Mouse (Mus musculus) 416B (cell line): ENCODE measurements around the gene Slc25a53.
"Not testable (repeated sequence)": the region's sequence is repeated elsewhere in the genome, so short reads cannot be mapped to it uniquely, and the experiment has no call there.

Experiments
- DNase-seq: peaks from one replicate; pipeline ENCODE4 v3.0.0; 2011; ENCODE audit warnings: low read depth

The Slc25a53 gene

DNA sequence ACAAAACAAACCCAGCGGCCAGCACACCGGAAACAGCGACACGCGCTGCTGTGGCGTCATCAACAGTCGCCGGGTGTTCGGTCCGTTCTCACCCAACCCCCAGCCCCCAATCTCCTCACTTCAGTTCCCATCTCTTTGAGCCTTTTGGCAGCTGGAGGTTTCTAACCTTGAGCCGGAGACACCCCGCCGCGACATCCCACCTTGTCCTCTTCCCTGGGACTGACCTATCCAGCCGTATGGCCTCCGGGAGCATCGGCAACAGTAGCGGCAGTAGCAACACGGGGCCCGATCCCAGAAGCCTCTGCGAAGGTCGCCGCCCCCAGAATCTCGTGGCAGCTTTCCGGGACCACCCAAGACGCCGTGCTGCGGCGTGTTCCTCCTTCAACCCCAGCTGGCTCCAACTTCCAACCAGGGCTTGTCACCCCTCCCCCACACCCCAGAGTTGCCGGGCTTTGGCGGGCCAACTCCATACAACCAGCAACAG, at the start of gene Slc25a53:
Gene Slc25a53, minus strand, starts transcription at position 303 of the 484 bp plus-strand sequence.
- peak; percentile 89 for DNase-seq

DNA sequence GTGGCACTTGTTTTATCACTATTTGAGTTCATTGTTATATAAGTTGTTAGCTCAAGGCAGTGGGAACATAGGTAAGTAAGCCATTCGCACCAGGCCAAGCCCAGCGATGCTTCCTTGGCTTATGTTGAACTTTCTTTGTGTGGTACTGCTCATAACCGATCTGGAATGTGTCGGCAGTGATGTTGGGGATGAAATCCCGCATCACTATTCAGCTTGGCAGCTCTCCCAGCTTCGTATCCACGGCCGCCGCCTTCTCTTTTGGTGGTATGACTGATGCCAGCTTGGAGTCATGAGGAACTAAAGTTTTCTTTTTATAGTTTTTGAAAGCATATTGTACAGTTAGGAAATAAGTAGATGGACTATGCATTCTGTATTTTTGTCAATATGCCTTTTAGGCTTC, 25.1 kb upstream of the Slc25a53 start:
- DNase-seq, result no peak

GRCm38 (mm10) chrX:137049425-137050225, 11.5 kb upstream of the Slc25a53 start, which contains the start of gene Fam199x:
Fam199x (plus strand) TSS chrX:137049594.
- peak; percentile 78 for DNase-seq

- DNase-seq, result no peak
Measured at GRCm38 (mm10) chrX:137049060-137049424, 10.9 kb upstream of the Slc25a53 start.

DNA sequence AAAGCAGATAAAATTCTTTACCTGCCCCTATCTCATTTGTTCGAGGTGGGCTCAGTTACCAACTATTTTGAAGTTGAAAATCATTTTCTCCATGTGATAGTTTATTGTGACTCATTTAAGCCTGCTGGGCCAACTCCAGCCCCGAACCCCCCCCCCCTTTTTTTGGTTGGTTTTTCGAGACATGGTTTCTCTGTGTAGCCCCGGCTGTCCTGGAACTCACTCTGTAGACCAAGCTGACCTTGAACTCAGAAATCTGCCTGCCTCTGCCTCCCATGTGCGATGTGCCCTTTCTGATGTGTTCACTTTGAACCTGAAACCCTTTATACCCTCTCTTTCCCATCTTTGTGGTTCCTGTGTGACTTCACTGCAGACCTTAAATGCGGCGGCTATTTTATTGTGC, 400 bp upstream of the Slc25a53 start:
- no peak for DNase-seq

GRCm38 (mm10) chrX:137037470-137037999, 567 bp downstream of the Slc25a53 start:
- no peak for DNase-seq

GRCm38 (mm10) chrX:137034322-137034721, 3.8 kb downstream of the Slc25a53 start:
- DNase-seq, result no peak

DNA sequence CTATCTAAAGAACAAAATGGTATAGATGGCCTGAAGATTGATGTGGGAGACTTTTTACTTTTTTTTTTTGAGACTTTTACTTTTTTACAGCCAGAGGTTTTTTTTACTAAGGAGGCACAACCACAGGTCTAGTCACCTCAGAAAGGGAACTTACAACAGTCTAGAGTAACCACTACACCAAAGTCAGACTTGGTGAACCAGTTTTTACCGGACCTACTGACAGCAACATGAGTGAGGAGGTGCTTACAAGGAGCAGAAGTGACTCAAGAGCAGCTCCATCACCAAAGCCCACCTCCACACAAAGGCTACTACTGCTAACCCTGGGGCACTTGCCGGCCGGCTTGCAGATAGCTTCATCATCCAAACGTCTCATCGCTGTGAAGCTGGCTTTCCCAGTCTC, 6.4 kb downstream of the Slc25a53 start:
- DNase-seq, result peak; percentile 6

DNA sequence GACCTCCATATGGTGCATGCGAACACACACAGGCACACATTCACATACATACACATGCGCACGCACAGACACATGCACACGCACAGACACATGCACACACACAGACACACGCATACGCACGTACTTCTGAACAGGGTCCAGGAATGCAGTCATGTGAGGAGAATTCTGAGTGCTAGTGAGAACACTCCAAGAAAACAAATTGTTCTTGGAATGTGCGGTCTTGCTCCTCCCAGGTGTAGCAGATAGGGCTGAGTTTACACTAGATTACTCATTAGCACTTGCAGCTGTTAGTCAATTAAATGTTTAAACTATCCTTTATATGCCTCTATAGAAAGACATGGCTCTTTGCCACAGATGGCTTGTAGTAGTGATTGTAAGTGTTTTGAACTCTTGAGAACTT, 7.2 kb downstream of the Slc25a53 start:
- no peak for DNase-seq

DNA sequence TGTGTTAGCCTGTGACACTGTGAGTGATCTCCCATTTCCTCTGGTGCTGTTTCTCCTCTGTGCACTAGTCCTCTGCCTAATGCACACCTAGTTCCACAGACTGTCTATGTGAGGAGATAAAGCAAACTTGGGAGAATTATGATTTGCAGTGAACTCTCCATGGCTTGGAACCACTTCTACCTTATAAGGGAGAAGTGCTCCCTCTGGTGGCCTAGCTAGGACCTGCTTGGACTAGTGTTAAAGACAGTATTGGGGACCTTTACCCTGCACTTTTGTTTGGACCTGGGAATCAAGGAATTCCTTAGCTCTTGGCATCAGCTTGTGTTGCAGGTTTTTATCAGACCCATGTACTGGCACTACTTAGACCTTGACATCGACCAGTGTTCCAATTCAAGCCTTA, 18.8 kb downstream of the Slc25a53 start:
- peak; percentile 65 for DNase-seq

DNA sequence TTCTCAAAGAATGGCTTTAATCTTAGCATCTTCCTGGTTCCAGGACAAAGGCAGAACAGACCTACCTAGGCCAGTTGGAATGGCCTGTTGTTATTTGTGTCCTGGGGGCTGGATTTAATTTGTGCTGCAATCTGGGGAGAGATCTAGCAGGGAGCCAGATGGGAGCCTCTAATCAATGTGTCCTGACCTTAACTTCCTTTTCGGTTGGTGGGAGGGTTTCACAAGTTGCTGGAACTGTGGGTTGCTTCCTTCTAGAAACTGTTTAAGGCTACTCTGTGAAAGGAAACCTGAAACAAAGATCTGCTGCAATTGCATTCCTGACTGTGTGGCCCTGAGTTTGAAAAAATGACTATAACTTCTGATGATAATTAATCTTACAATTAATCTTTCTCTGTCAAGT, 20.4 kb downstream of the Slc25a53 start:
- peak; percentile 14 for DNase-seq

- DNase-seq, result peak; percentile 79
Measured at GRCm38 (mm10) chrX:137015099-137015709, 22.9 kb downstream of the Slc25a53 start.

- no peak for DNase-seq
Measured at GRCm38 (mm10) chrX:136996256-136996655, 41.8 kb downstream of the Slc25a53 start.

DNA sequence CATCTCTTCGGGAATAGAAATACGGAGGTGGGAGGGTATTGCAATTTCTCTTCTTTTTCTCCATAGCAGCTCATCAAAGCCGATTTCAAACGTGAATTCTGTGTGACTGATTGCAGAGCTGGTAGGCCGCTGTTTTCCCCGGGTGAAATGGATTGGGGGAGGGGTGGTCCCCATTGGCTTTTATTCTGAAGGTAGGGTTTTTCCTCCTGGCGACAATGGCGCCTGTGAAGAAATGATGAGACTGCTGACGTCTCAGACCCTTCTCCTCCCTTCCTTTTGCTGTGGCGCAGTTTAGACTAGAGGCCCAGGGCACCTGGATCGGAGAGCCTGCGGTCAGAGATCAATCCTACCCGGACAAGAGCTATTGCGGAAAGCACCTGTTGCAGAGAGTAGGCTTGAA, 44.5 kb downstream of the Slc25a53 start:
- no peak for DNase-seq

- DNase-seq, result no peak
Measured at GRCm38 (mm10) chrX:136992978-136993547, 45.0 kb downstream of the Slc25a53 start, which contains the start of gene Zcchc18. Zcchc18 (plus strand) TSS chrX:136993155.

DNA sequence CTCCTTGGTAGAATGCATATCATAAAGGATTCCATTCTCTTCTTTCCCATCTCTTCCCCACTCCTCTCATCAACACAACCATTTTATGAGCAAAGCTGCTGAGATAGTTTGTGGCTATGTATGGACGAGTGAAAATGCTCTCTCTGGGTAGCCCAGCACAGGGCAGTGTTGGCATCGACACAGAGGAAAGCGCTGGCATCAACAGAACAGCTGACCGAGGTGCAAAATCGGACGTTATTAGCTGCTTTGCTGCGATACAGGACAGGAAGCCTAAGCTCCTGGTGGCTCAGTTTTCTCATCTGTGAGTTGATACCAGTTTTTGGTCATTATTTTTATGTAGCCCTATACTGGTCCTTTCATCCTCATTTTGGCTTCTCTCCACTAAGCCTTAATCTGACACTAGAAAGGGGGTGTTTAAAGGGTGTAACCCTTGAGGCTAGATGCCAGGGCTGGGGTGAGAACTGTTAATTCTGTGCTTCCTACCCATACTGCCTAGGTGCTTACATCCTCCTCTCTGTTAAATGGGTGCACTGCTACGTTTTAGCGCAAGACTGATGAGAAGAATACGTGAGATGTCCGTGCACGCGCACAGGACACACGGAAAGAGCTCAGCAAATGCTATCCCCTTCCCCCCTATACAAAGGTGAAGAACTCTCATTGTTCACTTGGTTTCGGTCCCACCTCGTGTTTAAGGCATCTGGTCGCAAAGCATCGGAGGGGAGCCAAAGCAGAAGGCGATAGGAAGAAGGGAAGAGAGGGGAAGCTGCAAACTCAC, 45.7 kb downstream of the Slc25a53 start:
- no peak for DNase-seq

GRCm38 (mm10) chrX:136991274-136991673, 46.8 kb downstream of the Slc25a53 start:
- no peak for DNase-seq

- peak; percentile 77 for DNase-seq
Measured at GRCm38 (mm10) chrX:136986039-136986438, 52.1 kb downstream of the Slc25a53 start.

GRCm38 (mm10) chrX:136978616-136979015, 59.5 kb downstream of the Slc25a53 start:
- peak; percentile 28 for DNase-seq

- DNase-seq, result no peak
Measured at GRCm38 (mm10) chrX:136976424-136977084, 61.5 kb downstream of the Slc25a53 start, which contains the start of the genes Tmsb15l and Tmsb15b1. Tmsb15l (minus strand) TSS chrX:136976869. Tmsb15b1 (minus strand) TSS chrX:136976874.

GRCm38 (mm10) chrX:136975397-136975796, 62.7 kb downstream of the Slc25a53 start, which contains the start of gene Tmsb15b2:
Tmsb15b2 (minus strand) TSS chrX:136975497.
- DNase-seq, result not testable (repeated sequence)
